Mouse (Mus musculus) splenic B cell, adult 2 months (primary cell): ENCODE data around the gene Mat2a.

Source experiments
- DNase-seq: peaks from one replicate; pipeline ENCODE4 v3.0.0-alpha.2; 2011; ENCODE audit warnings: low read depth, low spot score
- H3K27me3 ChIP-seq: 2 replicates; pipeline ENCODE4 v1.6.1; 2012; ENCODE audit warnings: mild to moderate bottlenecking, low read length, moderate library complexity, mixed read lengths; ENCODE audit not compliant: control insufficient read depth, poor library complexity, insufficient read depth, severe bottlenecking
- H3K36me3 ChIP-seq: 2 replicates; pipeline ENCODE4 v1.6.1; 2012; ENCODE audit warnings: mild to moderate bottlenecking, low read length, moderate library complexity, mixed read lengths; ENCODE audit not compliant: control insufficient read depth, poor library complexity, insufficient read depth, severe bottlenecking

Mat2a gene

GRCm38 (mm10) chr6:72414076-72414756, 25.1 kb downstream of the Mat2a start, which contains the start of gene Ggcx:
TSS of gene Ggcx (plus strand) at chr6:72414308.
- DNase-seq = peak; percentile 96

GRCm38 (mm10) chr6:72410518-72410917, 28.8 kb downstream of the Mat2a start:
- Histone ChIP-seq H3K27me3 (no peaks in the 10 kb centered on the region), H3K36me3 (no peaks in the 10 kb centered on the region)
- peak; percentile 44 for DNase-seq

More at GRCm38 (mm10) chr6:72414076-72414756, 25.1 kb downstream of the Mat2a start, which contains the start of gene Ggcx:
- H3K27me3 ChIP-seq = no peaks in the 10 kb centered on the region
- no peaks in the 10 kb centered on the region for H3K36me3 ChIP-seq

- DNase-seq = no peak
- no peaks in the 10 kb centered on the region for H3K27me3 ChIP-seq
These were observed 29.4 kb downstream of the Mat2a start for GRCm38 (mm10) chr6:72410003-72410402.

GRCm38 (mm10) chr6:72409567-72409966, 29.8 kb downstream of the Mat2a start:
- H3K36me3 ChIP-seq = no peaks in the 10 kb centered on the region
- no peaks in the 10 kb centered on the region for H3K27me3 ChIP-seq
- DNase-seq = peak; percentile 80

More at GRCm38 (mm10) chr6:72410003-72410402, 29.4 kb downstream of the Mat2a start:
- no peaks in the 10 kb centered on the region for H3K36me3 ChIP-seq

GRCm38 (mm10) chr6:72407119-72407518, 32.2 kb downstream of the Mat2a start:
- peak; percentile 93 for DNase-seq
- no peaks in the 10 kb centered on the region for H3K27me3 ChIP-seq
- H3K36me3 ChIP-seq = no peaks in the 10 kb centered on the region

- DNase-seq = no peak
- no peaks in the 10 kb centered on the region for H3K36me3 ChIP-seq
- H3K27me3 ChIP-seq = no peaks in the 10 kb centered on the region
These were observed 34.0 kb downstream of the Mat2a start for GRCm38 (mm10) chr6:72405356-72405755.

GRCm38 (mm10) chr6:72401875-72402274, 37.5 kb downstream of the Mat2a start:
- no peaks in the 10 kb centered on the region for H3K27me3 ChIP-seq
- no peaks in the 10 kb centered on the region for H3K36me3 ChIP-seq
- DNase-seq = peak; percentile 86

GRCm38 (mm10) chr6:72399967-72400366, 39.4 kb downstream of the Mat2a start:
- no peaks in the 10 kb centered on the region for H3K36me3 ChIP-seq
- no peak for DNase-seq

GRCm38 (mm10) chr6:72396837-72397251, 42.5 kb downstream of the Mat2a start:
- no peak for DNase-seq
- Histone ChIP-seq H3K36me3 (no peaks in the 10 kb centered on the region), H3K27me3 (no peaks in the 10 kb centered on the region)

More at GRCm38 (mm10) chr6:72399967-72400366, 39.4 kb downstream of the Mat2a start:
- H3K27me3 ChIP-seq = no peaks in the 10 kb centered on the region

- Histone ChIP-seq H3K27me3 (no peaks in the 10 kb centered on the region), H3K36me3 (no peaks in the 10 kb centered on the region; the same call in 1 of the 2 replicates)
- DNase-seq = no peak
These were observed 47.0 kb downstream of the Mat2a start for GRCm38 (mm10) chr6:72392341-72392740.

GRCm38 (mm10) chr6:72390795-72391521, 48.4 kb downstream of the Mat2a start:
- no peaks in the 10 kb centered on the region for H3K27me3 ChIP-seq
- H3K36me3 ChIP-seq = no peaks in the 10 kb centered on the region; the same call in 1 of the 2 replicates
- DNase-seq = peak; percentile 50

GRCm38 (mm10) chr6:72389941-72390771, 49.2 kb downstream of the Mat2a start, which contains the start of gene Vamp8:
TSS of gene Vamp8 (minus strand) at chr6:72390703.
- DNase-seq = peak; percentile 73
- Histone ChIP-seq H3K27me3 (no peaks in the 10 kb centered on the region), H3K36me3 (peaks cover 7% of the 10 kb centered on the region)

GRCm38 (mm10) chr6:72389471-72389940, 49.9 kb downstream of the Mat2a start:
- DNase-seq = peak; percentile 81
- peaks cover 9% of the 10 kb centered on the region for H3K36me3 ChIP-seq

GRCm38 (mm10) chr6:72388791-72389329, 50.5 kb downstream of the Mat2a start:
- Histone ChIP-seq H3K27me3 (no peaks in the 10 kb centered on the region), H3K36me3 (peaks cover 9% of the 10 kb centered on the region)
- DNase-seq = no peak

More at GRCm38 (mm10) chr6:72389471-72389940, 49.9 kb downstream of the Mat2a start:
- H3K27me3 ChIP-seq = no peaks in the 10 kb centered on the region
